Mouse (Mus musculus) heart, postnatal 14 days (tissue): ENCODE results near the gene Sbpl. TPM values are rescaled to one million over a fixed set of nuclear protein-coding genes. Genes with fewer than 3 reads are reported as not detected.
A peak's percentile ranks its signal among the peaks of the same experiment; 100 is the strongest.
"Not testable (repeated sequence)": the region's sequence is repeated elsewhere in the genome, so short reads cannot be mapped to it uniquely, and the experiment has no call there.

ENCODE experiments used
- DNase-seq, 2 experiments: peaks; one replicate each; pipeline ENCODE4 v3.0.0; 2021 to 2022
- intact Hi-C: fragments of 180-260 bp; cut with DNase I; formaldehyde crosslinking; loops from one replicate; pipeline ENCODE4 v1.15.1; 2025
- total RNA-seq, 2 experiments: library from RNA; stranded (reverse); gene quantifications; 2 replicates each; pipeline ENCODE4 v1.2.3; 2021

Gene Sbpl
- total RNA-seq, 2 experiments from 2014 or later = not detected

DNA sequence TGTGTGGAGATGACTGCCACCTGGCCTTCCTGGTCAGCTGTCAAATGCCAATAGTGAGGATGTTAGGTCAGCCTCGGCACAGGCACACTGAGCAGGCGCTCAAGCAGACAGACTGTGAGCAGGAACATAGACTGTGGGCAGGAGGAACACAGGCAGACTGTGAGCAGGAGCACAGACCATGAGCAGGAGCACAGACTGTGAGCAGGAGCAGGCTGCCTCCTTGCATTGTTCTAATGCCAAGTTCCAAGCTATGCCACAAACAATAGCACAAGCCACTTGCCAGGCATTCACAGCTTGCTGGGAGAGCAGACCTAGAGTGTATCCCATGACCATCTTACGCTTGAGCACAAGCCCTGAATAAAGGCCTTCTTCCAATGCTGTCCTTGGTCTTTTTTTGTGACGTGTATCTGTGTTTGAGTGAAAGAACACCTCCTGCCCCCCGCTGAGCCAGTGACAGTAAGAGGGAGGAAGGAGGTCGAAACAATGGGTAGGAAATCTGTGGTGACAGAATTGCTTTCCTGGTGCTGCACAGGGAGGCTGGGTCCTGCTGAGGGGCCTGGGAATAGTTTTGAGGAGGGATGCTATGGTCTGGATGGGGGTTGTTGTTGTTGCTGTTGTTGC is 10.8 kb upstream of the Sbpl start:
- intact Hi-C loops = no loop called here
- no peak for DNase-seq

DNA sequence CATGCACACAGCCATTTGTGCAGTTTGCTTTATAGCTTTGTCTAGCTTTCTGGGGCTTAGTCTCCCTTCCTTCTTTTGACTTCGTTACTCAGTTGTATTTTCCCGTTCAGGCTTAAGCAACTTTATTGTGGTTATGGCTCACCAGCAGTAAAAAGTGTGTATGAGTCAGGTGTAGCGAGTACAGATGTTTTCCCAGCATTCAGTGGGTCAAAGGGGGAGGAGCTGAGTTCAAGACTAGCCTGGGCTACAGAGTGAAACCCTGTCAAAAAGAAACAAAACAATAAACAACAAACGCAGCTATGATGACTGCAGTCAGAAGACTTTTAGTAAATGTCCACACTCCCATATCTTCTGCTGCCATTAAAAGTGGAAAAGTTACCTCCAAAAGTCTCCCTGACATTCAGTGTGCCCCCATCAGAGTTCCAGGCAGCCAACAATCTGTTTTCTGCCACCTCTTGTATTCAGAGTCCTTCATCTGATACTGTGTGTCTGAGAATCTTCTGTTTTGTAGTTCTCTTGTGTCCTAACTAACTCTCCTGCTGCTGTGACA is 6.6 kb upstream of the Sbpl start:
- intact Hi-C loops = loop anchor here (2.0 kb wide), 2 partner anchors 111 to 213 kb away; no protein-coding TSS in a partner anchor
- DNase-seq = no peak

DNA sequence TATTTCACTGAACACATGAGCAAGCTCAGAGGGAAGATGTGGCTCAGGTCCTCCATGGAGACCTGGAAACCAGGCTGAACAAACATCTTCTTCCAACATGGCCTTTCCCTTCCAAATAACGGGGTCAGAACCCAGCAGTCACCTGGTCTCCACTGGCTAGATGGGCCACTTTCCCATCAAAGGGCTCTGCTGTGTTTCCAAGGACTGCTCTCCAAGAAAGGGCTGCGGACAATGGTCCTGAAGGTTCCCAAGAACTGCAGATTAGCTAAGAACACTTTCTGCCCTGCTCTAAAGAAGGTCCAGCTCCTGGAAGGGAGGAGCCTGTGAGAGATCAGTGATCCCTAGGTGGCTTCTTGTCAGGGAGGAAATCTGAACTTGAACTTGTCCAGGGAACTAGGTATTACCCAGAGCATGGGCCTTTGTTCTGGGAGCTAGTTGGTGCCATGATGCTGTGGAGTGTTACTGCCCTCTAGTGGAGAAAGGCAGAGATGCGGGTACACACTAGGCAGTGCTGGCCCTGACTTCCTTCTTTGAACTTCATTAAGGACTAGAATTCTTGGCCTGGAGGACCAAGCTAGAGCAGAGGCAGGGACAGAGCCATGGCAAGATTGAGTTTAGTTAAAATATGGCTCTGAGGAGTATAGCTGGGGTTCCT is 5.1 kb upstream of the Sbpl start:
- peak; percentile 71 to 86 for DNase-seq
- intact Hi-C loops = loop anchor here (1.0 to 2.0 kb wide), 4 partner anchors 86 to 211 kb away; no protein-coding TSS in a partner anchor

GRCm38 (mm10) chr17:23950828-23951227 is 4.2 kb downstream of the Sbpl start:
- intact Hi-C loops, DNase-seq: not testable (repeated sequence)

DNA sequence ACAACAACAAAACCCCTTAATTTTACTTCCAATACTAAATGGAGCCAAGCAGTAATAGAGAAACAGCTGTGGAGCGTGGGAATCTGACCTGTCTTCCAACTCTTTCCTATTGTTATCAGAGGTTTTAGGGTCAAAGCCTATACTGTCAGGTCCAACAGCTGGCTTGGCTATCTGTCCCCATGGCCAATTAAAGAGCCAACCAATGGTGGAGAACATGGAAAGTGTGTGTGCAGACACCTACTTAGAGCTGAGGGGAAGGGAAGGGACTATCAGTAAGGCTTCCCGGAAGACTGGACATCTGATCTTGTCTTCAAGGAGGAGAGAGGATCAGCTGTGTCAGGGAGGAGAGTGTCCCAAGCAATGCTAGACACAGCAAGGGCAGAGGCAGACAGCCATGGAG is 6.0 kb downstream of the Sbpl start:
- intact Hi-C loops = no loop called here
- DNase-seq = peak in 1 of 2 experiments; percentile 12

- intact Hi-C loops = not testable (repeated sequence)
These were observed 7.6 kb downstream of the Sbpl start for GRCm38 (mm10) chr17:23947486-23947885.

GRCm38 (mm10) chr17:23941372-23941771 is 13.7 kb downstream of the Sbpl start, which contains the start of gene Sbp:
TSS of gene Sbp (plus strand) at chr17:23941672.
- DNase-seq = no peak
- intact Hi-C loops = no loop called here

More at GRCm38 (mm10) chr17:23947486-23947885, 7.6 kb downstream of the Sbpl start:
- DNase-seq = not testable (repeated sequence)

GRCm38 (mm10) chr17:23931157-23931556 is 23.9 kb downstream of the Sbpl start:
- no peak for DNase-seq
- intact Hi-C loops = no loop called here

DNA sequence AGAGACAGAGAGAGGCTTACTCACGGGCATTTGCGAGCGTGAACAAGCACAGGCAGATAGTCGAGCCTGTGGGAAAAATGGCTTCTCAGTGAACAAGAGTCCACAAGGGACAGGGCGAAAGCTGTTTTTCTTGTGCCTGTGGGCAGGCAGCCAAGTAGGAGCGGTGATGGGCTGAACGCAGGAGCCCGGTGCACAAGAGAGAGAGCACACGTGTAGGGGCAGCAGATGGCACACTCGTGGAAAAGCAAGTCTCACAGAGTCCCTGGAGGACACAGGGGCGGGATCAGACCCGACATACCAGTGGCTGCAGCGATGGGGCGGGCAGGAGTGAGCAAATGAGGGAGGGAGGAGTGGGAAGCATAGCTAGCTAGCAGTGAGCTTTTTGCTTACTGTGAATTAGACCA is 30.0 kb downstream of the Sbpl start:
- DNase-seq = peak; percentile 61 to 68
- intact Hi-C loops = no loop called here

DNA sequence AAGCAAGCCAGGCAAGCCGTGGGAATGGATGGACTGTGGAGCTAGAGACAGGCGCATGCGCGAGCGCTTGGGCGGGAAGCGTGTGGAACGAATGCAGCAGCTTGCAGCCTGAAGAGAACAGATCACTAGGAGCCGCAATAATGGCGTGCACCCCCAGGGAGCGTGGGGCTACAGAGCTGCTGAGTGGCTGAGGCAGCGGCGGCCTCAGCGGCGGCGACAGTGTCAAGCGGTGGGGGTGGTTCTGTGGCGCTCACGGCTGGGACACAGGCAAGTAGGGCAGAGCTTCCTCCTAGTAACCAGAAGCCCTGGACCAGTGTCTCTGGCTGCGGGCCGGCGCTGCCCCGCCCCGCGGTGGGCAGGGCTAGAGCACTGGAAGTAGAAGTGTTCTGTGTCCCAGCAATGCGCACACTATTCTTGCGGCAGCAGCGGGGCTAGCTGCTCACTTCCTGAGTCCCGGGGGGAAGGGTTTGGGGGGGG is 30.5 kb downstream of the Sbpl start:
- intact Hi-C loops = no loop called here
- peak; percentile 92 to 93 for DNase-seq

- intact Hi-C loops, DNase-seq: not testable (repeated sequence)
These were observed 37.9 kb downstream of the Sbpl start, which contains the start of gene Dcpp3 for GRCm38 (mm10) chr17:23917158-23917557. TSS of gene Dcpp3 (plus strand) at chr17:23917458.

Other genes starting within 250 kb of the Sbpl start
- gene 1520401A03Rik, start 232.5 kb downstream of the Sbpl start, total RNA-seq = not detected
- 1 to 10 TPM; 3.1 to 3.6 TPM for gene Pkmyt1, start 228.9 kb downstream of the Sbpl start, total RNA-seq
- gene Paqr4, start 214.4 kb downstream of the Sbpl start, total RNA-seq = 10 to 100 TPM; 21.8 to 23.4 TPM
- gene Kremen2, start 209.4 kb downstream of the Sbpl start, total RNA-seq = not detected
- gene Flywch1, start 183.7 kb downstream of the Sbpl start, total RNA-seq = 10 to 100 TPM; 30.2 to 30.8 TPM
- gene Flywch2, start 169.2 kb downstream of the Sbpl start, total RNA-seq = 1 to 10 TPM; 1.6 TPM
- gene Srrm2, start 164.7 kb downstream of the Sbpl start, total RNA-seq = 100 to 1,000 TPM; 192 to 227 TPM
- 100 to 1,000 TPM; 339 to 355 TPM for gene Elob, start 126.1 kb downstream of the Sbpl start, total RNA-seq
- not detected for gene Prss33, start 119.2 kb downstream of the Sbpl start, total RNA-seq
- not detected for gene Prss32, start 111.4 kb downstream of the Sbpl start, total RNA-seq
- gene Prss41, start 111.1 kb downstream of the Sbpl start, total RNA-seq = not detected
- not detected for gene Prss21, start 87.2 kb downstream of the Sbpl start, total RNA-seq
- gene Dcpp1, start 74.4 kb downstream of the Sbpl start, total RNA-seq = not detected
- not detected for gene Dcpp2, start 74.4 kb downstream of the Sbpl start, total RNA-seq
- not detected for gene Dcpp3, start 37.8 kb downstream of the Sbpl start, total RNA-seq
- gene Sbp, start 13.6 kb downstream of the Sbpl start, total RNA-seq = not detected
- gene Prss30, start 25.3 kb upstream of the Sbpl start, total RNA-seq = not detected
- gene Prss22, start 42.8 kb upstream of the Sbpl start, total RNA-seq = not detected
- not detected for gene Prss27, start 82.9 kb upstream of the Sbpl start, total RNA-seq
- gene Kctd5, start 118.2 kb upstream of the Sbpl start, total RNA-seq = 10 to 100 TPM; 14.4 to 14.6 TPM
- 10 to 100 TPM; 46.2 to 47.8 TPM for gene Pdpk1, start 195.7 kb upstream of the Sbpl start, total RNA-seq
- 10 to 100 TPM; 12.2 to 12.7 TPM for gene Amdhd2, start 208.5 kb upstream of the Sbpl start, total RNA-seq
- 100 to 1,000 TPM; 241 to 249 TPM for gene Atp6v0c, start 214.4 kb upstream of the Sbpl start, total RNA-seq